Mouse (Mus musculus): ENCODE data around the gene Gpatch2. TPM values are rescaled to one million over a fixed set of nuclear protein-coding genes. Genes with fewer than 3 reads are reported as not detected.

The Gpatch2 gene
- polyA plus RNA-seq, 1 experiment from 2014 or later, result 16.8 TPM

DNA sequence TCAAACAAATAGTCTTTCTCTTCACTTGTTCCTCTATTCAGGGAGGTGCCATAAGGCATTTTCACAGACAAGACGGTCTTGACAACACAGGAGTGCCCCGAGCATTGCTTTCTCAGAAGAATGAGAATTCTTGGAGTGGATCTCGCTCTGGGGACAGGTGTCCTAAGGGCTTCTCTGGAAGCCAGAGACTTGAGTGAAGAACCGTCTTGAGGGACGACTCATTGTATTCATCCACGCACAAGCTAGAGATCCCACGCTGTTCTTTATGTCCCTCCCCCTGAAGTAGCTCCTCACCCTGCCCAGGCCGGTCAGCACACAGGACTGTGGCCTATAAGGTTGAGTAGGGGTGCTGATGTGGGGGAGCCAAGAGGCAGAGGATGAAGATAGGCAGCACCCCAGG, 141.6 kb downstream of the Gpatch2 start:
- Histone ChIP-seq H3K9ac (no peak overlapping the region), H3K4me1 (replicated peaks) (no peaks in the 10 kb centered on the region), H3K27me3 (replicated peaks) (no peaks in the 10 kb centered on the region), H3K4me3 (replicated peaks) (no peak overlapping the region), H3K27ac (no peak overlapping the region), H3K9me3 (no peaks in the 10 kb centered on the region), H3K36me3 (no peaks in the 10 kb centered on the region), H3K4me2 (replicated peaks) (no peak overlapping the region)
- no peak for ATAC-seq
- 90% methylated on average over 8 of the region's 8 CpGs for WGBS

GRCm38 (mm10) chr1:187360240-187360639, 144.9 kb downstream of the Gpatch2 start:
- Histone ChIP-seq H3K27me3 (replicated peaks) (no peaks in the 10 kb centered on the region), H3K36me3 (no peaks in the 10 kb centered on the region), H3K9me3 (no peaks in the 10 kb centered on the region), H3K9ac (no peak overlapping the region), H3K4me2 (replicated peaks) (no peak overlapping the region), H3K27ac (no peak overlapping the region), H3K4me3 (replicated peaks) (no peak overlapping the region), H3K4me1 (replicated peaks) (no peaks in the 10 kb centered on the region)
- ATAC-seq, result no peak
- 30% methylated on average over 3 of the region's 3 CpGs for WGBS

- no peak overlapping the region for H3K4me3 ChIP-seq (replicated peaks)
- no peak overlapping the region for H3K4me2 ChIP-seq (replicated peaks)
- no peaks in the 10 kb centered on the region for H3K9me3 ChIP-seq
- ATAC-seq, result no peak
- H3K27me3 ChIP-seq (replicated peaks), result no peaks in the 10 kb centered on the region
- 93% methylated on average over 5 of the region's 5 CpGs for WGBS
- no peaks in the 10 kb centered on the region for H3K36me3 ChIP-seq
- no peak overlapping the region for H3K27ac ChIP-seq
- H3K9ac ChIP-seq, result no peak overlapping the region
- no peaks in the 10 kb centered on the region for H3K4me1 ChIP-seq (replicated peaks)
Measured at GRCm38 (mm10) chr1:187362536-187362935, 147.2 kb downstream of the Gpatch2 start.

GRCm38 (mm10) chr1:187365424-187365823, 150.1 kb downstream of the Gpatch2 start:
- no peaks in the 10 kb centered on the region for H3K27me3 ChIP-seq (replicated peaks)
- no peak overlapping the region for H3K4me3 ChIP-seq (replicated peaks)
- ATAC-seq, result no peak
- 81% methylated on average over 3 of the region's 3 CpGs for WGBS
- no peaks in the 10 kb centered on the region for H3K36me3 ChIP-seq
- H3K9ac ChIP-seq, result no peak overlapping the region
- H3K4me2 ChIP-seq (replicated peaks), result no peak overlapping the region
- H3K27ac ChIP-seq, result no peak overlapping the region
- no peaks in the 10 kb centered on the region for H3K4me1 ChIP-seq (replicated peaks)
- no peaks in the 10 kb centered on the region for H3K9me3 ChIP-seq

DNA sequence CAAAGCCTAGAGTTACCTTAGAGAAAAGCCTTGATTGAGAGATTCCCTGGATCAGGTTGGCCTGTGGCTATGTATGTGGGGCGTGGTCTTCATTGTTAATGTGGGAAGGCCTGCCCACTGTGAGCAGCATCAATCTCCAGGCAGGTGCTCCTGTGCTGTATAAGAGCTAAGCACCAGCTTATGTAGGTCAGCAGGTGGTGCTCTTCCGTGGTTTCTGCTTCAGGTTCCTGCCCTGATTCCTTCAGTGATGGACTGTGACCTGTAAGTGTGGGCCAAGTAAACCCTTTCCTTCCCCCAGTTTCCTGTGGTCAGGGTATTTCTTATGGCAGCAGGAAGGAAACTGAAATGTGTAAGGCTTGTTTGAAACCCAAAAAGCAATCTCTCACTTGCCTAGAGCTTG, 151.5 kb downstream of the Gpatch2 start:
- no peak for ATAC-seq
- H3K9me3 ChIP-seq, result no peaks in the 10 kb centered on the region
- no peak overlapping the region for H3K4me3 ChIP-seq (replicated peaks)
- no peaks in the 10 kb centered on the region for H3K4me1 ChIP-seq (replicated peaks)
- no peak overlapping the region for H3K9ac ChIP-seq
- 56% methylated on average over 2 of the region's 2 CpGs for WGBS
- H3K27me3 ChIP-seq (replicated peaks), result no peaks in the 10 kb centered on the region
- H3K27ac ChIP-seq, result no peak overlapping the region
- no peaks in the 10 kb centered on the region for H3K36me3 ChIP-seq
- no peak overlapping the region for H3K4me2 ChIP-seq (replicated peaks)

DNA sequence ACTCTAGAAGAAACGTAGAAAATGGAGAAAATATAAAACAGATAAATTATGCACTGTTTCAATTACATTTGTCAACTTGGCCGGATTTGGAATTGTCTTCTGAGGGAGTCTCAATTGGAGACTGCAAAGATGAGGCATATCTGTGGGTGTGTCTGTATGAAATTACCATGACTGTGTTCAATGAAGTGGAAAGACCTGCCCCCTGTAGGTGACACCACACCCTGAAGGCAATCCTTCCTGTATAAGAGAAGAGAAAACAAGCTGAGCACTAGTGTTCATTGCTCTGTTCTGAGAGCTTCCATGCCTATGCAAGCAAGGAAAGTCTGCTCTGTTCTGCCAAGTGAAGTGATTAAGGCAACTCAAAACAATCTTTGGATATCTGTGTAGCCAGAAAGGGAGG, 153.7 kb downstream of the Gpatch2 start:
- no peak overlapping the region for H3K4me3 ChIP-seq (replicated peaks)
- H3K4me1 ChIP-seq (replicated peaks), result no peaks in the 10 kb centered on the region
- 78% methylated on average over 2 of the region's 2 CpGs for WGBS
- H3K9me3 ChIP-seq, result no peaks in the 10 kb centered on the region
- H3K27ac ChIP-seq, result no peak overlapping the region
- H3K9ac ChIP-seq, result no peak overlapping the region
- H3K27me3 ChIP-seq (replicated peaks), result no peaks in the 10 kb centered on the region
- H3K4me2 ChIP-seq (replicated peaks), result no peak overlapping the region
- ATAC-seq, result no peak
- H3K36me3 ChIP-seq, result no peaks in the 10 kb centered on the region

DNA sequence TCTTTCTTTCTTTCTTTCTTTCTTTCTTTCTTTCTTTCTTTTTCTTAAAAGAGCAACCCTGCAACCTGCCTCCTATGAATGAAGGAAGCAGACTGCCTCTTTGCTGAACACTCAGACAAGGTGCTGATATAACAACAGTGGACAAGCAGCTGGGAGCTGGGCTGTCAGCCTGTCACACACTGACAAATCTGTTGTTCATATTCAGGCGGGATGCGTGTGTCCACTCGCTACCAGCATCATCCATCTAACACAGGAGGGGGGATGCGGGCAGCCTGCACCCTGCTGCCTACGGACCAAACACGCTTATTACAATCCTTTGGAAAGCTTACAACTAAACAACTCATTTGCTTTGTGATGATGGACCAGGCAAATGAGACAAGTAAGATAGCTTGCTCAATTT, 158.2 kb downstream of the Gpatch2 start:
- H3K27ac ChIP-seq, result no peak overlapping the region
- H3K27me3 ChIP-seq (replicated peaks), result no peaks in the 10 kb centered on the region
- no peak for ATAC-seq
- H3K4me3 ChIP-seq (replicated peaks), result no peak overlapping the region
- H3K9ac ChIP-seq, result no peak overlapping the region
- no peaks in the 10 kb centered on the region for H3K4me1 ChIP-seq (replicated peaks)
- no peaks in the 10 kb centered on the region for H3K36me3 ChIP-seq
- no peak overlapping the region for H3K4me2 ChIP-seq (replicated peaks)
- 69% methylated on average over 6 of the region's 6 CpGs for WGBS
- H3K9me3 ChIP-seq, result no peaks in the 10 kb centered on the region

- Histone ChIP-seq H3K4me1 (replicated peaks) (no peaks in the 10 kb centered on the region), H3K27me3 (replicated peaks) (no peaks in the 10 kb centered on the region), H3K9me3 (no peaks in the 10 kb centered on the region), H3K36me3 (no peaks in the 10 kb centered on the region), H3K4me3 (replicated peaks) (no peak overlapping the region), H3K4me2 (replicated peaks) (no peak overlapping the region), H3K9ac (no peak overlapping the region), H3K27ac (no peak overlapping the region)
- ATAC-seq, result no peak
- 92% methylated on average over 4 of the region's 4 CpGs for WGBS
Measured at GRCm38 (mm10) chr1:187374418-187374817, 159.1 kb downstream of the Gpatch2 start.

- no peak overlapping the region for H3K9ac ChIP-seq
- no peaks in the 10 kb centered on the region for H3K4me1 ChIP-seq (replicated peaks)
- no peaks in the 10 kb centered on the region for H3K36me3 ChIP-seq
- WGBS, result 81% methylated on average over 11 of the region's 11 CpGs
- no peak overlapping the region for H3K4me2 ChIP-seq (replicated peaks)
- no peak for ATAC-seq
- no peaks in the 10 kb centered on the region for H3K9me3 ChIP-seq
- H3K27me3 ChIP-seq (replicated peaks), result no peaks in the 10 kb centered on the region
- no peak overlapping the region for H3K27ac ChIP-seq
- no peak overlapping the region for H3K4me3 ChIP-seq (replicated peaks)
Measured at GRCm38 (mm10) chr1:187376946-187377671, 161.8 kb downstream of the Gpatch2 start.

DNA sequence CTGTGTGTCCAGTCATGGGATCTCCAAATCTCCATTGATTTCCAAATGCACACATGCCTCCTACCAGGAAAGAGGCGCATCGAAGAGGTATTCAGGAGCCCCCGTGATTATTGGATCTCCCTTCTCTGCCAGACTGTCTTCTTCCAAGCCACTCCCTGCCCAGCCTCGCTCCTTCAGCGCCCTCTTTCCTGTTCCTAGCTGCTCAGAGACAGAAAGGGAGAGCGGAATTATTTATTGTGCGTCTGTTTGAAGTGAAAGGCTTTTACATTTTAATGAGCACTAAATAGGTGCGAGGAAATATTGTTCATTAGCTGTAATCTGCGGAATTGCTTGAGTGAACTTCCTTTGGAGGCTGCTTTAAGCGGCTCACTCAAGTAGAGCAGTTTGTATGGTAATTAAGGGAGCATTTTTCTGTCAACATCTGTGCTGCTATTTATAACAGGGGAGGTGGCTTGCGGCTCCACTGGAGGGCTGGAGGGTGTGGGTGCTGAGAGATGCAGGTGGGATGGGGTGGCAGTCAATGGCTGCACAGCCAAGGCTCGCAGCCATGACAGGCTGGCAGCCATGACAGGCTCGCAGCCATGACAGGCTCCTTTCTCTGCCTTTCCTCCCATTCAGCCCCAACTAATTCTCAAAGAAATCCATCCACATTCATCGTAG, 162.7 kb downstream of the Gpatch2 start:
- ATAC-seq, result no peak
- WGBS, result 77% methylated on average over 14 of the region's 14 CpGs
- Histone ChIP-seq H3K4me3 (replicated peaks) (no peak overlapping the region), H3K9ac (no peak overlapping the region), H3K36me3 (no peaks in the 10 kb centered on the region), H3K27me3 (replicated peaks) (no peaks in the 10 kb centered on the region), H3K27ac (no peak overlapping the region), H3K9me3 (no peaks in the 10 kb centered on the region), H3K4me2 (replicated peaks) (no peak overlapping the region), H3K4me1 (replicated peaks) (no peaks in the 10 kb centered on the region)

- no peak overlapping the region for H3K4me3 ChIP-seq (replicated peaks)
- no peak overlapping the region for H3K4me2 ChIP-seq (replicated peaks)
- H3K9me3 ChIP-seq, result no peaks in the 10 kb centered on the region
- H3K36me3 ChIP-seq, result no peaks in the 10 kb centered on the region
- no peak for ATAC-seq
- WGBS, result 72% methylated on average over 4 of the region's 4 CpGs
- no peak overlapping the region for H3K27ac ChIP-seq
- H3K4me1 ChIP-seq (replicated peaks), result no peaks in the 10 kb centered on the region
- H3K9ac ChIP-seq, result no peak overlapping the region
- no peaks in the 10 kb centered on the region for H3K27me3 ChIP-seq (replicated peaks)
Measured at GRCm38 (mm10) chr1:187389476-187389875, 174.2 kb downstream of the Gpatch2 start.

- H3K27me3 ChIP-seq (replicated peaks), result no peaks in the 10 kb centered on the region
- H3K9ac ChIP-seq, result no peak overlapping the region
- H3K36me3 ChIP-seq, result no peaks in the 10 kb centered on the region
- H3K4me3 ChIP-seq (replicated peaks), result no peak overlapping the region
- ATAC-seq, result no peak
- 83% methylated on average over 9 of the region's 9 CpGs for WGBS
- no peaks in the 10 kb centered on the region for H3K9me3 ChIP-seq
- no peaks in the 10 kb centered on the region for H3K4me1 ChIP-seq (replicated peaks)
- H3K27ac ChIP-seq, result no peak overlapping the region
- no peak overlapping the region for H3K4me2 ChIP-seq (replicated peaks)
Measured at GRCm38 (mm10) chr1:187400834-187401233, 185.5 kb downstream of the Gpatch2 start.

All from intestine, embryonic 15.5 days (tissue).